Mouse (Mus musculus): Measurements from ENCODE around the gene Csmd2. TPM values are rescaled to one million over a fixed set of nuclear protein-coding genes. Genes with fewer than 3 reads are reported as not detected.
"Not testable (repeated sequence)": the region's sequence is repeated elsewhere in the genome, so short reads cannot be mapped to it uniquely, and the experiment has no call there.

Csmd2 gene
- polyA plus RNA-seq, 1 experiment from 2014 or later, result 11.2 TPM

GRCm38 (mm10) chr4:128004797-128005452 is 17.3 kb downstream of the Csmd2 start:
- no peak overlapping the region for H3K27ac ChIP-seq (ENCODE audit: low read depth, low read length)
- WGBS, result 60% methylated on average over 3 of the region's 3 CpGs
- H3K9me3 ChIP-seq (ENCODE audit: control insufficient read depth, low read length), result no peaks in the 10 kb centered on the region
- H3K4me2 ChIP-seq (ENCODE audit: low read length), result no peak overlapping the region
- no peak for ATAC-seq
- H3K4me1 ChIP-seq (ENCODE audit: control insufficient read depth, insufficient read depth, low read depth, low read length), result no peaks in the 10 kb centered on the region; the same call in 1 of the 2 replicates
- no peaks in the 10 kb centered on the region for H3K27me3 ChIP-seq (replicated peaks; ENCODE audit: control insufficient read depth, insufficient read depth, low read length)
- H3K9ac ChIP-seq (ENCODE audit: low read depth, low read length), result no peak overlapping the region
- no peaks in the 10 kb centered on the region for H3K36me3 ChIP-seq (ENCODE audit: control insufficient read depth, insufficient read depth, low read length)
- no peak overlapping the region for H3K4me3 ChIP-seq (ENCODE audit: low read length)

GRCm38 (mm10) chr4:128019465-128019864 is 31.8 kb downstream of the Csmd2 start:
- Histone ChIP-seq H3K36me3 (ENCODE audit: control insufficient read depth, insufficient read depth, low read length) (no peaks in the 10 kb centered on the region), H3K9me3 (ENCODE audit: control insufficient read depth, low read length) (no peaks in the 10 kb centered on the region), H3K4me3 (ENCODE audit: low read length) (no peak overlapping the region), H3K27ac (ENCODE audit: low read depth, low read length) (no peak overlapping the region), H3K9ac (ENCODE audit: low read depth, low read length) (no peak overlapping the region), H3K27me3 (replicated peaks; ENCODE audit: control insufficient read depth, insufficient read depth, low read length) (no peaks in the 10 kb centered on the region), H3K4me1 (ENCODE audit: control insufficient read depth, insufficient read depth, low read depth, low read length) (peaks cover 6% of the 10 kb centered on the region), H3K4me2 (ENCODE audit: low read length) (no peak overlapping the region)
- 73% methylated on average over 2 of the region's 2 CpGs for WGBS
- ATAC-seq, result no peak

GRCm38 (mm10) chr4:128028294-128028693 is 40.6 kb downstream of the Csmd2 start:
- no peak overlapping the region for H3K4me3 ChIP-seq (ENCODE audit: low read length)
- 67% methylated on average over 1 of the region's 1 CpGs for WGBS
- no peak for ATAC-seq
- no peaks in the 10 kb centered on the region for H3K27me3 ChIP-seq (replicated peaks; ENCODE audit: control insufficient read depth, insufficient read depth, low read length)
- H3K36me3 ChIP-seq (ENCODE audit: control insufficient read depth, insufficient read depth, low read length), result no peaks in the 10 kb centered on the region
- H3K27ac ChIP-seq (ENCODE audit: low read depth, low read length), result no peak overlapping the region
- H3K4me2 ChIP-seq (ENCODE audit: low read length), result no peak overlapping the region
- H3K9ac ChIP-seq (ENCODE audit: low read depth, low read length), result no peak overlapping the region
- no peaks in the 10 kb centered on the region for H3K4me1 ChIP-seq (ENCODE audit: control insufficient read depth, insufficient read depth, low read depth, low read length)
- no peaks in the 10 kb centered on the region for H3K9me3 ChIP-seq (ENCODE audit: control insufficient read depth, low read length)

- no peak overlapping the region for H3K27ac ChIP-seq (ENCODE audit: low read depth, low read length)
- H3K4me3 ChIP-seq (ENCODE audit: low read length), result no peak overlapping the region
- H3K4me1 ChIP-seq (ENCODE audit: control insufficient read depth, insufficient read depth, low read depth, low read length), result peaks cover 22% of the 10 kb centered on the region
- no peak overlapping the region for H3K9ac ChIP-seq (ENCODE audit: low read depth, low read length)
- no peaks in the 10 kb centered on the region for H3K9me3 ChIP-seq (ENCODE audit: control insufficient read depth, low read length)
- no peak for ATAC-seq
- H3K36me3 ChIP-seq (ENCODE audit: control insufficient read depth, insufficient read depth, low read length), result no peaks in the 10 kb centered on the region
- H3K4me2 ChIP-seq (ENCODE audit: low read length), result no peak overlapping the region
- 37% methylated on average over 4 of the region's 4 CpGs for WGBS
- no peaks in the 10 kb centered on the region for H3K27me3 ChIP-seq (replicated peaks; ENCODE audit: control insufficient read depth, insufficient read depth, low read length)
Observed at GRCm38 (mm10) chr4:128041901-128042300, 54.2 kb downstream of the Csmd2 start.

GRCm38 (mm10) chr4:128042626-128043025 is 55.0 kb downstream of the Csmd2 start:
- Histone ChIP-seq H3K4me2 (ENCODE audit: low read length) (no peak overlapping the region), H3K36me3 (ENCODE audit: control insufficient read depth, insufficient read depth, low read length) (no peaks in the 10 kb centered on the region), H3K27ac (ENCODE audit: low read depth, low read length) (no peak overlapping the region), H3K4me1 (ENCODE audit: control insufficient read depth, insufficient read depth, low read depth, low read length) (peaks cover 22% of the 10 kb centered on the region), H3K9me3 (ENCODE audit: control insufficient read depth, low read length) (no peaks in the 10 kb centered on the region), H3K4me3 (ENCODE audit: low read length) (no peak overlapping the region), H3K9ac (ENCODE audit: low read depth, low read length) (no peak overlapping the region), H3K27me3 (replicated peaks; ENCODE audit: control insufficient read depth, insufficient read depth, low read length) (no peaks in the 10 kb centered on the region)
- WGBS, result 36% methylated on average over 5 of the region's 5 CpGs
- ATAC-seq, result no peak

GRCm38 (mm10) chr4:128048716-128049115 is 61.1 kb downstream of the Csmd2 start:
- H3K9me3 ChIP-seq (ENCODE audit: control insufficient read depth, low read length), result no peaks in the 10 kb centered on the region
- no peak overlapping the region for H3K4me3 ChIP-seq (ENCODE audit: low read length)
- no peak overlapping the region for H3K9ac ChIP-seq (ENCODE audit: low read depth, low read length)
- WGBS, result 83% methylated on average over 1 of the region's 1 CpGs
- H3K36me3 ChIP-seq (ENCODE audit: control insufficient read depth, insufficient read depth, low read length), result no peaks in the 10 kb centered on the region
- H3K27me3 ChIP-seq (replicated peaks; ENCODE audit: control insufficient read depth, insufficient read depth, low read length), result no peaks in the 10 kb centered on the region
- ATAC-seq, result 0 out of 2 replicates have a peak, but pooled peaks have one; percentile 24
- H3K4me1 ChIP-seq (ENCODE audit: control insufficient read depth, insufficient read depth, low read depth, low read length), result peaks cover 3% of the 10 kb centered on the region; the same call in 1 of the 2 replicates
- H3K27ac ChIP-seq (ENCODE audit: low read depth, low read length), result no peak overlapping the region
- no peak overlapping the region for H3K4me2 ChIP-seq (ENCODE audit: low read length)

- no peak overlapping the region for H3K9ac ChIP-seq (ENCODE audit: low read depth, low read length)
- no peaks in the 10 kb centered on the region for H3K9me3 ChIP-seq (ENCODE audit: control insufficient read depth, low read length)
- ATAC-seq, result no peak
- no peak overlapping the region for H3K4me2 ChIP-seq (ENCODE audit: low read length)
- H3K36me3 ChIP-seq (ENCODE audit: control insufficient read depth, insufficient read depth, low read length), result no peaks in the 10 kb centered on the region
- no peaks in the 10 kb centered on the region; the same call in 1 of the 2 replicates for H3K4me1 ChIP-seq (ENCODE audit: control insufficient read depth, insufficient read depth, low read depth, low read length)
- no peaks in the 10 kb centered on the region for H3K27me3 ChIP-seq (replicated peaks; ENCODE audit: control insufficient read depth, insufficient read depth, low read length)
- H3K27ac ChIP-seq (ENCODE audit: low read depth, low read length), result no peak overlapping the region
- H3K4me3 ChIP-seq (ENCODE audit: low read length), result no peak overlapping the region
- 77% methylated on average over 8 of the region's 8 CpGs for WGBS
Observed at GRCm38 (mm10) chr4:128052701-128053100, 65.0 kb downstream of the Csmd2 start.

- H3K36me3 ChIP-seq (ENCODE audit: control insufficient read depth, insufficient read depth, low read length); H3K9me3 ChIP-seq (ENCODE audit: control insufficient read depth, low read length); H3K27ac ChIP-seq (ENCODE audit: low read depth, low read length); H3K9ac ChIP-seq (ENCODE audit: low read depth, low read length); H3K4me3 ChIP-seq (ENCODE audit: low read length); ATAC-seq; H3K4me1 ChIP-seq (ENCODE audit: control insufficient read depth, insufficient read depth, low read depth, low read length); H3K4me2 ChIP-seq (ENCODE audit: low read length); H3K27me3 ChIP-seq (replicated peaks; ENCODE audit: control insufficient read depth, insufficient read depth, low read length): not testable (repeated sequence)
- WGBS, result 83% methylated on average over 2 of the region's 2 CpGs
Observed at GRCm38 (mm10) chr4:128061274-128061673, 73.6 kb downstream of the Csmd2 start.

- Histone ChIP-seq H3K27ac (ENCODE audit: low read depth, low read length) (no peak overlapping the region), H3K27me3 (replicated peaks; ENCODE audit: control insufficient read depth, insufficient read depth, low read length) (no peaks in the 10 kb centered on the region), H3K4me1 (ENCODE audit: control insufficient read depth, insufficient read depth, low read depth, low read length) (no peaks in the 10 kb centered on the region), H3K36me3 (ENCODE audit: control insufficient read depth, insufficient read depth, low read length) (no peaks in the 10 kb centered on the region), H3K9ac (ENCODE audit: low read depth, low read length) (no peak overlapping the region), H3K9me3 (ENCODE audit: control insufficient read depth, low read length) (no peaks in the 10 kb centered on the region), H3K4me2 (ENCODE audit: low read length) (no peak overlapping the region), H3K4me3 (ENCODE audit: low read length) (no peak overlapping the region)
- ATAC-seq, result peak; percentile 25; the same call in 1 of the 2 replicates
- 68% methylated on average over 9 of the region's 9 CpGs for WGBS
Observed at GRCm38 (mm10) chr4:128067189-128067588, 79.5 kb downstream of the Csmd2 start.
